Mouse (Mus musculus) heart, embryonic 12.5 days (tissue): ENCODE measurements around the gene Ankrd27. TPM values are rescaled to one million over a fixed set of nuclear protein-coding genes. Genes with fewer than 3 reads are reported as not detected.

Experiments
- ATAC-seq: fragments of 200-750 bp; cut with Nextera tagmentation; 2 replicates; pipeline ENCODE4 v1.8.0; 2017; ENCODE audit warnings: moderate TSS enrichment, moderate library complexity; ENCODE audit not compliant: insufficient number of reproducible peaks, low FRiP score
- H3K27ac ChIP-seq: fragments of 300-500 bp; sonication (generic); 2 replicates; pipeline ENCODE4 v1.5.1; 2016; ENCODE audit warnings: mild to moderate bottlenecking, moderate library complexity; ENCODE audit not compliant: poor library complexity, severe bottlenecking
- H3K27me3 ChIP-seq: fragments of 300-500 bp; sonication (generic); replicated peaks from 2 replicates; pipeline ENCODE4 v1.6.1; 2016; ENCODE audit warnings: mild to moderate bottlenecking, moderate library complexity
- H3K36me3 ChIP-seq: fragments of 300-500 bp; sonication (generic); 2 replicates; pipeline ENCODE4 v1.6.1; 2016; ENCODE audit warnings: mild to moderate bottlenecking, moderate library complexity
- H3K4me1 ChIP-seq: fragments of 300-500 bp; sonication (generic); replicated peaks from 2 replicates; pipeline ENCODE4 v1.6.1; 2016; ENCODE audit warnings: mild to moderate bottlenecking
- H3K4me2 ChIP-seq: fragments of 300-500 bp; sonication (generic); 2 replicates; pipeline ENCODE4 v1.6.1; 2016; ENCODE audit warnings: mild to moderate bottlenecking, moderate library complexity
- H3K4me3 ChIP-seq: fragments of 300-500 bp; sonication (generic); 2 replicates; pipeline ENCODE4 v1.5.1; 2016; ENCODE audit warnings: mild to moderate bottlenecking
- H3K9ac ChIP-seq: fragments of 300-500 bp; sonication (generic); 2 replicates; pipeline ENCODE4 v1.6.1; 2016; ENCODE audit warnings: mild to moderate bottlenecking, moderate library complexity
- H3K9me3 ChIP-seq: fragments of 300-500 bp; sonication (generic); replicated peaks from 2 replicates; pipeline ENCODE4 v1.6.1; 2016; ENCODE audit warnings: mild to moderate bottlenecking, moderate library complexity
- WGBS: fragments of 180-500 bp; shearing (Covaris S2); methylation state at CpG from one replicate; pipeline ENCODE4 v1.1.7; 2016; 5-methylcytosine and 5-hydroxymethylcytosine counted together
- polyA plus RNA-seq: library from polyadenylated mRNA; unstranded; fragments of >200 nt; fragmentation: Nextera tagmentation; extraction: Ambion mirVana; gene quantifications from 2 replicates; pipeline ENCODE4 v1.2.1, GENCODE M21; 2016

Gene Ankrd27
- polyA plus RNA-seq, result 22.1 and 23.6 TPM in 2 replicates

- Histone ChIP-seq H3K9ac (peak within 1 kb of the TSS; percentile 89), H3K27ac (peak within 1 kb of the TSS; percentile 76), H3K4me1 (peaks cover 29% of the 10 kb centered on the region), H3K4me2 (peak within 1 kb of the TSS; percentile 100), H3K27me3 (peaks cover 26% of the 10 kb centered on the region), H3K9me3 (no peaks in the 10 kb centered on the region), H3K36me3 (no peaks in the 10 kb centered on the region), H3K4me3 (peak within 1 kb of the TSS; percentile 88)
- under 1% methylated on average over 49 of the region's 49 CpGs for WGBS
- peak; percentile 97 for ATAC-seq
Measured at GRCm38 (mm10) chr7:35586055-35586905, at the start of gene Ankrd27. TSS of gene Ankrd27 (plus strand) at chr7:35586244.

GRCm38 (mm10) chr7:35537562-35537961, 48.5 kb upstream of the Ankrd27 start, which contains the start of gene Tdrd12:
TSS of gene Tdrd12 (minus strand) at chr7:35537745.
- ATAC-seq, result no peak
- no peaks in the 10 kb centered on the region for H3K36me3 ChIP-seq
- no peaks in the 10 kb centered on the region for H3K27me3 ChIP-seq
- H3K4me3 ChIP-seq, result no peak within 1 kb of the TSS
- 83% methylated on average over 17 of the region's 17 CpGs for WGBS
- no peak within 1 kb of the TSS for H3K4me2 ChIP-seq
- no peak within 1 kb of the TSS for H3K27ac ChIP-seq
- no peaks in the 10 kb centered on the region for H3K9me3 ChIP-seq
- H3K9ac ChIP-seq, result no peak within 1 kb of the TSS
- no peaks in the 10 kb centered on the region for H3K4me1 ChIP-seq

- Histone ChIP-seq H3K4me2 (no peak overlapping the region), H3K27me3 (no peaks in the 10 kb centered on the region), H3K9ac (no peak overlapping the region), H3K4me3 (no peak overlapping the region), H3K27ac (no peak overlapping the region), H3K9me3 (no peaks in the 10 kb centered on the region), H3K36me3 (peaks cover 43% of the 10 kb centered on the region), H3K4me1 (no peaks in the 10 kb centered on the region)
- ATAC-seq, result no peak
- WGBS, result 30% methylated on average over 4 of the region's 4 CpGs
Measured at GRCm38 (mm10) chr7:35545881-35546280, 40.2 kb upstream of the Ankrd27 start.

GRCm38 (mm10) chr7:35553751-35554604, 32.1 kb upstream of the Ankrd27 start:
- ATAC-seq, result no peak
- Histone ChIP-seq H3K27ac (no peak overlapping the region), H3K4me2 (peak overlapping the region; percentile 80), H3K9me3 (no peaks in the 10 kb centered on the region), H3K27me3 (no peaks in the 10 kb centered on the region), H3K36me3 (peaks cover 29% of the 10 kb centered on the region), H3K4me3 (peak overlapping the region; percentile 83), H3K4me1 (peaks cover 22% of the 10 kb centered on the region), H3K9ac (peak overlapping the region; percentile 92)
- WGBS, result 58% methylated on average over 10 of the region's 10 CpGs

- peak overlapping the region; percentile 92 for H3K9ac ChIP-seq
- H3K4me3 ChIP-seq, result peak overlapping the region; percentile 83
- peaks cover 22% of the 10 kb centered on the region for H3K36me3 ChIP-seq
- 3% methylated on average over 28 of the region's 28 CpGs for WGBS
- H3K4me1 ChIP-seq, result peaks cover 22% of the 10 kb centered on the region
- H3K27me3 ChIP-seq, result no peaks in the 10 kb centered on the region
- peak overlapping the region; percentile 99 for H3K27ac ChIP-seq
- peak overlapping the region; percentile 80 for H3K4me2 ChIP-seq
- ATAC-seq, result peak; percentile 37; the same call in 1 of the 2 replicates
- no peaks in the 10 kb centered on the region for H3K9me3 ChIP-seq
Measured at GRCm38 (mm10) chr7:35554605-35555175, 31.4 kb upstream of the Ankrd27 start.

- no peaks in the 10 kb centered on the region for H3K27me3 ChIP-seq
- H3K4me3 ChIP-seq, result peak overlapping the region; percentile 83
- peaks cover 22% of the 10 kb centered on the region for H3K4me1 ChIP-seq
- H3K36me3 ChIP-seq, result peaks cover 14% of the 10 kb centered on the region
- peak overlapping the region; percentile 99 for H3K27ac ChIP-seq
- under 1% methylated on average over 93 of the region's 93 CpGs for WGBS
- H3K9me3 ChIP-seq, result no peaks in the 10 kb centered on the region
- ATAC-seq, result peak; percentile 90
- H3K4me2 ChIP-seq, result peak overlapping the region; percentile 80
- peak overlapping the region; percentile 92 for H3K9ac ChIP-seq
Measured at GRCm38 (mm10) chr7:35555224-35556204, 30.5 kb upstream of the Ankrd27 start.

GRCm38 (mm10) chr7:35556205-35556603, 29.8 kb upstream of the Ankrd27 start, which contains the start of gene Nudt19:
TSS of gene Nudt19 (minus strand) at chr7:35556304.
- peak within 1 kb of the TSS; percentile 99 for H3K27ac ChIP-seq
- ATAC-seq, result no peak
- peak within 1 kb of the TSS; percentile 83 for H3K4me3 ChIP-seq
- H3K4me2 ChIP-seq, result peak within 1 kb of the TSS; percentile 80
- peaks cover 22% of the 10 kb centered on the region for H3K4me1 ChIP-seq
- peaks cover 7% of the 10 kb centered on the region for H3K36me3 ChIP-seq
- peak within 1 kb of the TSS; percentile 92 for H3K9ac ChIP-seq
- no peaks in the 10 kb centered on the region for H3K27me3 ChIP-seq
- H3K9me3 ChIP-seq, result no peaks in the 10 kb centered on the region
- 57% methylated on average over 4 of the region's 4 CpGs for WGBS

GRCm38 (mm10) chr7:35556905-35557304, 29.1 kb upstream of the Ankrd27 start:
- Histone ChIP-seq H3K9ac (no peak overlapping the region), H3K27ac (no peak overlapping the region)

GRCm38 (mm10) chr7:35557577-35557976, 28.5 kb upstream of the Ankrd27 start:
- Histone ChIP-seq H3K9me3 (no peaks in the 10 kb centered on the region), H3K4me1 (peaks cover 22% of the 10 kb centered on the region), H3K4me2 (no peak overlapping the region), H3K27ac (no peak overlapping the region), H3K27me3 (no peaks in the 10 kb centered on the region), H3K36me3 (no peaks in the 10 kb centered on the region), H3K4me3 (no peak overlapping the region), H3K9ac (no peak overlapping the region)
- ATAC-seq, result no peak
- 53% methylated on average over 3 of the region's 3 CpGs for WGBS

More at GRCm38 (mm10) chr7:35556905-35557304, 29.1 kb upstream of the Ankrd27 start:
- ATAC-seq, result no peak
- Histone ChIP-seq H3K4me1 (peaks cover 22% of the 10 kb centered on the region), H3K9me3 (no peaks in the 10 kb centered on the region), H3K4me3 (no peak overlapping the region), H3K4me2 (no peak overlapping the region), H3K27me3 (no peaks in the 10 kb centered on the region), H3K36me3 (no peaks in the 10 kb centered on the region)
- 80% methylated on average over 5 of the region's 5 CpGs for WGBS

- no peak overlapping the region for H3K4me2 ChIP-seq
- no peak overlapping the region for H3K4me3 ChIP-seq
- H3K27ac ChIP-seq, result no peak overlapping the region
- H3K9me3 ChIP-seq, result no peaks in the 10 kb centered on the region
- no peak for ATAC-seq
- WGBS, result 44% methylated on average over 2 of the region's 2 CpGs
- peaks cover 22% of the 10 kb centered on the region for H3K4me1 ChIP-seq
- H3K9ac ChIP-seq, result no peak overlapping the region
- H3K27me3 ChIP-seq, result no peaks in the 10 kb centered on the region
- no peaks in the 10 kb centered on the region for H3K36me3 ChIP-seq
Measured at GRCm38 (mm10) chr7:35558681-35559080, 27.4 kb upstream of the Ankrd27 start.
